Mouse (Mus musculus) lung, postnatal 36 days (tissue): ENCODE results near the gene Lpcat4.

ENCODE experiments used
- DNase-seq: peaks from one replicate; pipeline ENCODE4 v3.0.0; 2022; ENCODE audit warnings: mixed read lengths

Lpcat4 gene

DNA sequence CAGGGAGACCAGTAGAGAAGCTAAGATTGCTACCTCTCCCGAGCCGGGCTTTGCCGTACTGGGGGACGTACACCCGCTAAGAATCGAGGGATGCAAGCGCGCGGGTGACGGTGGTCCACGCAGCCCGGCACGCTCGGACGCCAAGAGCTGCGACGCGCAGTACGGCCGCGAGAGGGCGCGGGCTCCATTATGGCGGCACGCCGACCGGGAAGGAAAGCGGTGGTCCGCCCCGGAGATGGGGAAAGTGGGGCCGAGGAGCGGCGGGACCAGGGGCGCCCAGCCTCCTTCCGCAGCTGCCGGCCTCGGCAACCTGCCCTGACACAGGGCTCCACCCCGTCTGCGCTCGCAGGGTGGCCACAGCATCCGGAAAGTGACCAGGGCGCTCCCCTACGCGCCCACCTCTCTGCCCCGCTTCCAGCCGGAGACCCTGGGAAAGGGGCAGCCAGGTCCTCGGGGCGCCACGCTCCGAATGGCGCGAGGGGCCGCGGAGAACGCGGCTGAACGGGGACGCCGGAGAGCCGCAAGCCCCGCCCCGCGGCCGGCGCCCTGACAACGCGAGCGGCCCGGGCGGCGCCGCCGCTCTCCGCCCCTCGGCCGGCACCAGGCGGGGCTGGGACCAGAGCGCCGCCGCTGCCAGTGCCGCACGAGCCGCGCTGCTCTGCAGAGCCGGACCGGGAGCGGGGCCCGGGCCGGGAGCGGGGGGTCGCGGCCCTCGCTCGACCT, at the start of gene Lpcat4:
Gene Lpcat4 (plus strand): TSS at position 257 of the 723 bp plus-strand sequence.
- DNase-seq: peak; percentile 91

DNA sequence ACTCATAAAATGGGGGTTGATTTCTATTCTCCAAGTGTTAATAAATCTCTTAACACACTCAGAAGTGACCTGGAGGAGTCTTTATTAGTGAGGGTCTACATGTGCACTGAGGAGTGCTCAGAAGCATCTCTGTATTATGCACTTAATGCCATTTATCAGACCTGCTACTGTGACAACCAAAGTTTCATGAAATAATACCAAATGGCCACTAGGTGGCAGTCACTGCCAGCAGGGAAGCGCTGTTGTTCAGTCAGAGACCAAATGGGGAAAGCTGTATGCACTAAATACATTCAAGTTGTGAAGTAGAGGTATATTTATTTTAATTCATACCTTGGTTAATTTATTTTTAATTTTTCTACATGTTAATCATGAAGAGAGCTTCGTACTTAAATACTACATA, 42.4 kb upstream of the Lpcat4 start:
- peak; percentile 72 for DNase-seq

DNA sequence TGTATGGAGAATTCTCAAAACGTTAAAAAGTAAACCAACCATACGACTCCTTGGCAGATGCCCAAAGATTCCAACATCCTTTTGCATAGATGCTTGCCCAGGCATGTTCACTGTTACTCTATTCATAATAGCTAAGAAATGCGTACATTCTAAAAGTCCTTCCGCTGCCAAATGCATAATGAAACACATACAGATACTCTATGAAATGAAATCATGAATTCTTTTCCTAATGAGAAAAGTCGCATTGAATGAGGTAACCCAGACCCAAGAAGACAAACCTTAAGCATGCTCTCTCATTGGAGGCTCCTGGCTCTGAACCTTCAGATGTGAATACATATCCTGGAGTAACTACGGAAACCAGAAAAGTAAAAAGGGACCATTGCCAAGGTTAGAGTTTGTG, 36.2 kb upstream of the Lpcat4 start:
- no peak for DNase-seq

DNA sequence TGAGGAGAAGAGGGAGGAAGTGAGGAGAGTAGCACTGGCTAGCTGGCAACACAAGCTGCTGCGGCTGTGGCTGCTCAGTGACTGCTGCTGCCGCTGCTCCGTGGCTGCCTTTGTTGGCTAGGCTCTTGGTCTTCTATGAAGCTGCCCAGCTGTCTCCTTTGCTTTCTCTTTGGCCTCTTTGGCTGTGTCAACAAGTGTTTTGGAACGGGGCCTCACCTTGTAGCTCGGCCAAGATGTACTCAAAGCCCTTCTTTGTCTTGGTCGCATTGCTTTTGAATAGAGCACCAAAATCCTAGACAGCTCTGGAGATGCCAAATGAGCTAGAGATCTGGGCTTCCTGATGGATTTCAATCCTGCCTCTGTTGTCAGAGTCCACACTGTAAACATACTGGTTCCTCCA, 29.1 kb upstream of the Lpcat4 start:
- DNase-seq: peak; percentile 62

DNA sequence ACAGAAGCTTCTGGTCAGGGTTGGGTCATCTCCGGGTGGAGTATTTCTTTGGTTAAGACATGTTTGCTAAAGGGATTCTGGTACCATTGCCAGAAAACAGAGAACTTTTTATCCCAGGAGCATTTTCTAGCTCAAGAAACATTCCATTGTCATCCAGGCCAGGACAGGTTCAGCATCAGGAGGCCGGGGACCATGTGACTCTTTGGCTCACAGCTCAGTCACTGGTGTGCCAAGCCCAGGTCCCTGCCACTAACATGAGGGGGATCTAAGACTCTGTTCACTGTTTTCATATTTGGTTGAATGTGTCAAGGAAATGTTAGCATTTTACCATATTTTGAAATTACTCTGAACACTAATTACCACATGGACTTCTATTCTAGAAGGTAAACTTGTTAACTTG, 28.6 kb upstream of the Lpcat4 start:
- DNase-seq: no peak

DNA sequence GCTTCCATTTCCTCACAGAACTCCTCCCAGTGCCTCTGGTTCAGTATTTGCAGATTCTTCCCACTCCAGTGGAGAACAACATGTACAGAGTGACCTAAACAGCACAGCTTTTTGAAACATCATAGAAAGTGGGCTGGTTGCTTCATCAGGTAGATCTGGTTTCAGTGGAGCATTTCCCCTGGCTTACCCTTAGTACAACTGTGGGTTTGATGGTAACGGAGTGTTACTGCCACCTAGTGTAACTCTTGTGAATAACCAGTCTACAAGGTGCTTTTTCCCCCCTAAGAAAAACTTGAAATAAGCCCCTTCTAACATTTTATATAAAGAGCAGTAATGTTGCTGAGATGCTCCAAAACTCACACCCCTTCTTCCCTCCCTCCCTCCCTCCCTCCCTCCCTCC, 23.3 kb upstream of the Lpcat4 start:
- peak; percentile 59 for DNase-seq

DNA sequence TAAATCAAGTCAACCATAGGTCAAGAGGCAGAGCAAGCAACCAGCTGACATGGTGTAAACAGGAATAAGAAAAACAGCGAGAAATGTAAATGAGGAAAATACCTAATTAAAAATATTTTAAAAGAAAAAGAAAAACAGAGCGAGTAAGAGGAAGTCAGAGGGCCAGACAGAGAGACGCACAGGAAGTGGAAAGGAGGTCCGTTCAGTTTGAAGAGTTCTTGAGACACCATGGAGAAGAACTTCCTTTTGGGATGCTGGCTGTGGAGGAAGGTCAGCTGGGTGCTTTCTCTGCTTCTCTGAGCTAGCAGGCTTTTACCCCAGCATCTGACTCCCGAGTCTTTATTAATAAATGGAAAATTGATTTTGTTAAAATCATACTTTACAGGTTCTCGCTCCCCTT, 21.7 kb upstream of the Lpcat4 start:
- DNase-seq: peak; percentile 12

DNA sequence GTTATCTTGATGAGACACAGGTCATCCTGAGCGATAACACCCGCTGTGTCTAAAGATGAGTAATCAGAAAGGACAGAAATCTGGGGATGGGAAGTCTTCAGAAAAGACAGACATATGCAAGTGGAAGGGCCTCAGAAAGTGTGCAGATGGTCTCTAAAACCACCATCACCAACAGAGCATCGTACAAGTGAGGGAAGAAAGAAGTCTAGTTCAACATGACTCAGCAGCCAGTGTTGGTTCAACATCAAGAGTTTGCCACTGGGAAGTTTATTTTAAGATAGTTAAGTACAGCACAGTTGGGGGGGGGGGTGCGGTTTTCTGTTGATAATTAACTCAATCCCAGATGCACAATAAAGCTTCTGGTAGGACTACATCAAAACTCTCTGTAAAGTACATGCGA, 18.4 kb upstream of the Lpcat4 start:
- DNase-seq: no peak

DNA sequence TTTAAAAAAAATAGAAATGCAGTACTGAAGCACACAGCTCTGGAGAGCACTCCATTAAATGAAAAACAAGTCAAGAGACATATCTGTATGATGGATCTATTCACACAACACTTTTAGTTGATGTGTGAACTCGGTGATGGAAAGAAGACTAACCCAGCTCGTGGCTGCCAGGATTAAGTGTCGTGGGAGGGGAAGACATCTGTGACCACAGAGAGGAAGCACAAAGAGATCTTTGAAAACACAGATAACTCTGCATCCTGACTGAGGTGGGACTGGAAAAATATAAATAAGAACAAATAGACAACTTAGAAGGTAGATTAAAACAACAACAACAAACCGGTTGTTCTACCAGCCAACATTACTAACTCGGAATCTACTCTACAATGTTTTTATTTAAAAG, 16.7 kb upstream of the Lpcat4 start:
- no peak for DNase-seq

DNA sequence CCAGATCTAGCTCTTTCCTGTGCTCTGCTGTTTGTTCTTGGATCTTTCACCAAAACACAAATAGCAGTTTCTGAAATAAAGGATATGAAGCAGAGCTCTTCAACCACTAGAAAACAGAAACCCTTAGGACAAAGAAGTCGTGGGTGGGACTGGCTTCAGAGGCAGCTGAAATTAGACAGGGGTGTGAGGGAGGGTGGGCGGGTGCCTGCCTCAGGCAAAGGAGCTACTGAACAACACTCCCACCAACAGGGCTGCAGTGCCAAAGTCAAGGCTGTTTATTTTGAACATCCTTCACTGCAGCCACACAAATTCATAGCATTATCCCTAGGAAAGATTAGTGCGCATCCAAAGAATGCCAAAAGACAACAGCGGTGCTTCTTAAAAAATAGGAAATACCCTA, 14.9 kb upstream of the Lpcat4 start:
- DNase-seq: no peak

DNA sequence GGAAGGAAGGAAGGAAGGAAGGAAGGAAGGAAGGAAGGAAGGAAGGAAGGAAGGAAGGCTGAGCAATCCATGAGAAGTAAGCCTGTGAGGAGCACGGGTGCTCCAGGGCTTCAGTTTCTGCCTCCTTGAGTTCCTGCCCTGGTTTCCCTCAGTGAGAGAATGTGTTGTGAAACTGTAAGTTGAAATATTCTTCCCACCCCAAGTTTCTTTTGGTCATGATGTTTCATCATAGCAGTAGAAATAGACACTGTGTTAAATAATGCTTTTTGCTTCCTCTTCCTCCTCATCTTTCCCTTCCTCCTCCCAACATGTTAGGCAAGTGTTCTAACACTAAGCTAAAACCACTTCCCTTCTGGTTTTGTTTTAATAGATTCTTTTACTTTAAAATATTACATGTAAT, 6.6 kb upstream of the Lpcat4 start:
- peak; percentile 16 for DNase-seq

DNA sequence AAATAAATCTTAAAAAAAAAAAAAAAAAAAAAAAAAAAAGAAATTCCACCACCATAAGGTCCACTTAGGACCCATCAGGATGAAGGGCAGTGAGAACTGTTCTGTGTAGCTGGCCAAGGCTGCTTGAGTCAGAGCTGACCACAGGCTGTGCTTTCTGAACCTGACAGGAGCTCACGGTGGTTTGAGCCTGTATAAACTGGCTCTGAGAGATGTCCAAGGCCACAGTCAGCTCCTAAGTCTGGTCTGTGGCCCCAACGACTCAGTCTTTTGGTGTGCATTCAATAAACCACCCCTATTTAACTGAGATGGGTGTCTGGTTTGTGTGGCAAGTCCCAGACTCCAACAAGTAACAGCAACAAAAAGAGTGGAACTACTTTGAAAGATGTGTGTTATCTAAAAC, 2.6 kb upstream of the Lpcat4 start:
- no peak for DNase-seq

DNA sequence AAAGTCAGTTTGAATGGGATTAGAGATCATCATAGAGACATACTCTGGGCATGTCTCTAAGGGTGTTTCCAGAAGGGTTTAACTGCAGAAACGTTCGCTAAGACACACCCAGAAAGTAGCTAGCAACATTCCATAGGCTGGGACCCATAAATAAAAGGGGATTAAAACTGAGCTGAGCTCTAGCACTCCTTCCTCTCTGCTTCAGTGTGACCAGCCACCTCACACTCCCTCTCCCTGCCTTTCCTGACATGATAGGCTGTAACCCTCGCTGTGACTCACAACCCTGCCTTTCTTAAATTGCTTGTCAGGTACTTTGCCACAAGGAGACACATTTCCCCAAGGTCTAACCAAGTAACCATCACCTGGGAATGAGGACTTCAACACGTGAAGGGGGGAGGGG, 1.3 kb upstream of the Lpcat4 start:
- no peak for DNase-seq

DNA sequence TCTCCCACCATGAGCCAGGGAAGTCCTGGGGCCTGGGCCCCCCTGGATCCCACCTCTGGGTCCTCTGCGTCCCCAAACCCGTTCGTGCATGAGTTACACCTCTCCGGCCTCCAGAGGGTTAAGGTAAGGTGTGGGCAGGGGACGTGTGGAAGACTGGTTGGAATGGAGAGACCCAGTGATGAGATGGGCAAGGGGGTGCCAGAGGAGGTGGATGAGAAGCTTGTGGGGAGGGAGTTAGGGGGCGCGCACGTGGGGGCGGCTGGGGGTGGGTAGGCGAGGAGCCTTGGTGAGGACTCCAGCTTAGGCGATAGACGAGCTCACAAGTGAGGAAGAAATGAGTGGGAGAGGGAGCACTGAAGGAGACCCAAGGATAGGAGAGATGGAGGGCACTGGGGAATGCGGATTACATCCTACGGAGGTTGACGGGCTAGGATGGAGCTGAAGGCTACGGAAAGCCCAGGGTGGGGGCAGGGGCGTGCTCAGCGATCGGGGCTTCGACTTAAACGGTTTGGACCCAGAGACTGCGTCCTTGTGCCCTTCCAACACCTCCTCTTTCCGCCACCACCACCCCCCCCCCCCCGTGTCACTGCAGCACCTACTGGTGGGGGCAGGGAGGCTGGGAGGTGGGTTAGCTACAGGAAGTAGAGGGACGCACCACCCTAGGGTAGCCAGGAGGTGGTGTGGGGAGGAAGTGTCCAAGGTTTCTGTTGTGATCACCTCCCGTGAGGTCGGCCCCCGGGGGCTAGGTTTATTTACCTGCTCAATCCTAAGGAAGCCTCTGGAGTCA, 860 bp downstream of the Lpcat4 start:
- peak; percentile 45 for DNase-seq

DNA sequence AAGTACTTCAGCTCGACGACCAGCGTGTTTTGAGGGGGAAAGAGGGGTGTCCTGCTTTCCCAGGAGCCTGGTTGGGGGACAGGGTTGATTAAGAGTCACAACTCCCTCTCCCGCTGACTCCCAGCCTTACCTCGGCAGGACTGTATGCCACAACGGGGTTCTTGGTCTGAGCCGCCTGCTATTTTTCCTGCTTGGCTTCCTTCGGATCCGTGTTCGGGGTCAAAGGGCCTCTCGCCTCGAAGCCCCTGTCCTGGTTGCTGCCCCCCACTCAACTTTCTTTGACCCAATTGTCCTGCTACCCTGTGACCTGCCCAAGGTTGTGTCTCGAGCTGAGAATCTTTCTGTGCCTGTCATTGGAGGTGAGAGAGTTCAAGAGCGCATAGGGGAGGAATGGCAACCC, 2.5 kb downstream of the Lpcat4 start:
- DNase-seq: no peak

DNA sequence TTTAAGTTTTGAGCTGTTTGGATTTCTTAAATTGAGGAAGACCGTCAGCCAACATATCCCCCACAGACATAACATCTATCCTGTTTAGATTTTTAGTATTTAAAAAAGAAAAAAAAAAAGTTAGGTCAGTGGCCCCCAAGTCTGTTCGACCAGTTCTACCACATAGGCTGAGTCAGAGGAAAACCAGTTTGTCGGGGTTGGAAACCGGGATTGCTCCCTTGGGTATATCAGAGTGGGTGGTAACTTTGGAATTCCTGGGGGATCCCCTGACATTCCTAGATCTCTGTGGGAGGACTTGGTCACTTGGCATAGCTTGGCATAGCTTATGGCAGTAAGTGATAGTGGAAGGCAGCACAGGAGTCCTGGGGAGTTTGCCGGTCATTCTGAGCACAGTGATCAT, 6.0 kb downstream of the Lpcat4 start:
- DNase-seq: no peak

DNA sequence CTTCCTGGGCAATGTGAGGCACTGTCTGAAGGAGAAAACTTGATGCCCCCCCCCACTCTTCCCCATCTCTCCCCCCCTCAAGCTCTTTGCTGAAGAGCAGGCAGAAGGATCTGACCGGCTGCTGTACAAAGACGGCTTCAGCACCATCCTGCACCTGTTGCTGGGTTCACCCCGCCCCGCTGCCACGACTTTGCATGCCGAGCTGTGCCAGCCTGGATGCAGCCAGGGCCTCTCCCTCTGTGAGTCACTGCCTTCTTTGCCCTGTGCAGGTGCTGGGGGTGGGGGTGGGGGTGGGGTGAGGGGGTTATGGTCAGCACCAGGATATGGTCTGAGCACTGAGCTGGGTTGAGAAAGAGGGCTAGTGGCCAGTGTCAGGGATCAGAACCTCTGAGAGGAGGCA, 6.9 kb downstream of the Lpcat4 start:
- no peak for DNase-seq

DNA sequence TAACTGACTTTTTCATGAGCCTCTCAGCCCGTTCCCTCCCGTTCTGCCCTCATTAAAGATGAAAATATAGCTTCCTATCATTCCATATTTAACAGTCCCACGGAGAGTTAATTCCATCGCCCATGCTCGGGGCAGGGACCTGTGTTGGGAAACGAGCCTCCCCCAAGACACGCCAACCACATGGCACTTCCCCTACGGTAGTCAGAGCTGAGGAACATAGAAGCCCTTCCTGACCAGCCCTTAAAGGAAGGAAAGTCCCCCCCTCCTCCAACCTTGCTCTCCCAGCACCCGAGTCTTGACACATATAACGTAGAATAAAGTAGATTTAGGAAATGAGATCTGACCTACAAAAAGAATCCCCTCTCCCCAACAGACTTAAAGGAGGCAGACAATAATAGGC, 8.1 kb downstream of the Lpcat4 start:
- no peak for DNase-seq

DNA sequence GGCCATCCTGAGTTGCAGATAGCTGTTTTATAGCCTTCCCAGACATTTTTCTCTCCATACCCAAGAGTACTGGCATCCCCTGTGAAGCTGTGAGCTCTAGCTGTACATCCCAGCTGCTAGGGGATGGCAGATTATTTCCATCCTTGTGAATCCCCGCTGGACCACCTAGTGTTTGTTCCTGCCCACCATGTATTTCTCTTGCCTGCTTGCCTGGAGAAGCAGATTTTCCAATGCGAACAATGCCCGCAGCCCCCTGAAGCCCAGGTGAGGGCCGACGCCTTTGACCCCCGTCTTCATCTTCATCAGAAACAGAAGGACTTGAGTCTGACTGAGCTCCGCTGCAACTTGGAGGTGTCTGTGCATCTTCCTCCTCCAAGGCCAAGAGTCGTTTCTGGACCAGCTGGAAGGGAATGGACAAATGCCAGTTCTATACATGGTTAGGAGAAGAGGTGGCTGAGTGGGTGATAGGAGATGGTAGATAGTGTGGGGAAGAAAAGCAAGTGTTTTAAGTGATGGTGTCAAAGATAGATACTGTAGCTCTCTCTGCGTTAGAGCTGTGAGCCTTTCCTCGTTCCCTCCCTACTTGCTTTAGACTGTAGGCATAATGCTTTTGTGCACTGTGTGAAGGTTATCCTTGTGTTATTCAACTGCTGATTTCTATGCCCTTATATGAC, 10.6 kb downstream of the Lpcat4 start:
- DNase-seq: no peak

DNA sequence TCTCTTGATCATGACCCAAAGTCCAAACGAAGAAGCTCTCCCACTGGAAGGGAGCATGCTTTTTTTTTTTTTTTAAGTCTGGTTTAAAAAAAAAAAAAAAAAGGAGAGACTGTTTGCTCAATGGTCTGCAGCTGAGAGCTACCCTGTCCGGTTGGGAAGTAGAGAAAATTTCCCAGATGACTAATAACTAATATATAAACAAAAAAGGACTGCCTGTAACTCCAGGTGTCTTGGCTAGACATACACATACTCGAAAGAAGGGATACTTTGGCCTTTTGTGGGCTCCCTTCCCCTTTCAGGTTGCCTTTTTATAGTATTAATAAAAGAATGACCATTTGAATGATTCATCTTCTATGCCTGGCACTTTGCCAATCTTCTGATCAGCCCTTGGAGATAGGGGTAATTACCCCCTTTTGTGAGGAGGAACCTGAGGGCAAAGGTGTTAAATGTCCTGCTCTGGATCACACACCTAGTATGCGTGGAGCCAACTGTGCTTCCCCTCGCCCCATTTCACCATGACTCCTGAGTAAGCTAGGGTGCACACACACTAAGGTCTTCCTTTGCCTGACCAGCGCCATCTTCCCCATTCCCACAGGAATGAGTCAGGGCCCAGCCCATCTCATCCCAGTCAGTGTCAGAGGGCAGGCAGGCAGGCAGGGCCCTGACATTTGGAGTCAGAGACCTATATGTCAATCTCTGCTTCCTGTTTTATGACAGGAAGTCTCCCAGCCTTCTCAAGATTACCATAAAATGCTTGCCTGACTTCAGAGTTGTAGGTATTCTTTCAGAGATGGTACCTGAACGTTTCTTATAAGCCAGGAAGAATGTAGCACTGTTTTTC, 15.6 kb downstream of the Lpcat4 start:
- no peak for DNase-seq

DNA sequence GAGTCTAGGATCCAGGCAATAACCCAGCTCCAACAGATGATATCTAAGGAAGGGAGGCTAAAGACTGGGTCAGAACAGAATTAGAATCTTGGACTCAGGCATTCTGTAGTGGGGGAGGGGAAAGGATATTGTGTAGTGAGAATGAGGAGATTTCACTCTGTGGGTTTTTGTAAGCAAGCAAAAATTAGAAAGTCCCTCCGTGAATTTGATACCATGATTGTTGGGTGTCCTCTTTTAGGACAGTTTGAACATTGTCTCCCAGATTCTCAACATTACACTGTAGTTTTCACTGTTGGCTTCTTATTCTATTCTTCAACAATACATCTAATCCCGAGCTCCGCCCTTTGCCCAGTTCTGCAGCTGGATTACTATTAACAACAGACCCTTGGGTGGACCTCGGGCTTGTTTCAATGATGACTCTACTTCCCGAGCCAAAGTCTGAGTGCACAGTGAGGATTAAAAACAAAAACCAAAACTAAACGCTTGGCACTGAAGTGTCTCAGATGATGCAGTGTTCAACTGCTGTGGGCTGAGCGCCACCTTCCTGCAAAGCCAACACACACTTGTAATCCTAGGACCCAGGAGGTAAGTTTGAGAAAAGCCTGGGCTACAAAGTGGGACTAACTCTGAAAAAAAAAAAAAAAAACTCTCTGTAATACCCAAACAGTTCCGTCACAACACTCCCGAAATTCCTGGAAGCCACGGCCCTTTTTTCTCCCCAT, 20.1 kb downstream of the Lpcat4 start, which contains the start of gene Nutm1:
Gene Nutm1 (minus strand): TSS at position 51 of the 722 bp plus-strand sequence.
- DNase-seq: peak; percentile 42
